Mouse (Mus musculus): ENCODE measurements around the gene Krt35. TPM values are rescaled to one million over a fixed set of nuclear protein-coding genes. Genes with fewer than 3 reads are reported as not detected.

The Krt35 gene
- polyA plus RNA-seq, 1 experiment from 2014 or later = not detected

- DNase-seq (ENCODE audit: low spot score) = no peak
- no peak within 1 kb of the TSS for H3K27ac ChIP-seq (ENCODE audit: low read length)
- H3K27me3 ChIP-seq (replicated peaks; ENCODE audit: insufficient read depth, low read length) = no peaks in the 10 kb centered on the region
- H3K9me3 ChIP-seq (ENCODE audit: low read length) = no peaks in the 10 kb centered on the region
- no peak within 1 kb of the TSS for H3K4me3 ChIP-seq (ENCODE audit: low read depth, low read length)
- no peak within 1 kb of the TSS for H3K9ac ChIP-seq (replicated peaks; ENCODE audit: low read depth)
- no peak within 1 kb of the TSS for H3K4me2 ChIP-seq (replicated peaks; ENCODE audit: low read depth, low read length)
- no peaks in the 10 kb centered on the region for H3K36me3 ChIP-seq (ENCODE audit: insufficient read depth, low read length)
- TF ChIP-seq EP300 (IDR thresholded peaks at IDR 0.05) (no peak), CTCF (IDR thresholded peaks at IDR 0.05) (no peak)
- no peak for ATAC-seq
- no peaks in the 10 kb centered on the region for H3K4me1 ChIP-seq (ENCODE audit: insufficient read depth, low read depth, low read length)
- WGBS = 49% methylated on average over 7 of the region's 7 CpGs
Measured at GRCm38 (mm10) chr11:100135731-100136130, 39.7 kb upstream of the Krt35 start, which contains the start of gene Krt15. Gene Krt15 (minus strand): TSS chr11:100135928.

DNA sequence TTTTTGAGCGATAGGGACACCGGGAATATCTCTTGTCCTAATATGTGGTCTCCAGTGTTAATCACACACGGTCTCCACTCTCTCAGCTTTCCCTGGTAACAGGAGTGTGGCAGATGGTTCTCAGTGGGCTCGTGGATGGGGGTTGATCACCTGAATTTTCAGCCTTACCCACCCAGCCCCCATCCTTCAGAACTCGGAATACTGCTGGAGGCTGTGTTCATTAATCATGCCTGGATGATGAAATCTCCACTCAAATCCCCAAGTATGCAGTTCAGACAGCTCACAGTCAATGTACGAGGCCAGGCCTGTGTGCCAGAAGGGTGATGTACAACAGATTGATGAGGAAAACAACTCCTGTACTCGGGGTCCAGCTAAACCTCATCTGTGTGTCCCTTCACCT, 28.9 kb upstream of the Krt35 start:
- no peaks in the 10 kb centered on the region for H3K36me3 ChIP-seq (ENCODE audit: insufficient read depth, low read length)
- H3K4me3 ChIP-seq (ENCODE audit: low read depth, low read length) = no peak overlapping the region
- H3K9ac ChIP-seq (replicated peaks; ENCODE audit: low read depth) = no peak overlapping the region
- no peak overlapping the region for H3K4me2 ChIP-seq (replicated peaks; ENCODE audit: low read depth, low read length)
- H3K27ac ChIP-seq (ENCODE audit: low read length) = no peak overlapping the region
- 0 out of 2 replicates have a peak, but pooled peaks cover 2% of the 10 kb centered on the region for H3K4me1 ChIP-seq (ENCODE audit: insufficient read depth, low read depth, low read length)
- H3K27me3 ChIP-seq (replicated peaks; ENCODE audit: insufficient read depth, low read length) = no peaks in the 10 kb centered on the region
- TF ChIP-seq CTCF (IDR thresholded peaks at IDR 0.05) (no peak), EP300 (IDR thresholded peaks at IDR 0.05) (no peak)
- no peaks in the 10 kb centered on the region for H3K9me3 ChIP-seq (ENCODE audit: low read length)
- ATAC-seq (no peak), DNase-seq (ENCODE audit: low spot score) (peak; percentile 27)
- 65% methylated on average over 7 of the region's 7 CpGs for WGBS

GRCm38 (mm10) chr11:100121466-100121865, 25.4 kb upstream of the Krt35 start, which contains the start of gene Krt13:
Gene Krt13 (minus strand): TSS chr11:100121566.
- Histone ChIP-seq H3K27me3 (replicated peaks; ENCODE audit: insufficient read depth, low read length) (no peaks in the 10 kb centered on the region), H3K9ac (replicated peaks; ENCODE audit: low read depth) (no peak within 1 kb of the TSS), H3K4me2 (replicated peaks; ENCODE audit: low read depth, low read length) (no peak within 1 kb of the TSS), H3K27ac (ENCODE audit: low read length) (no peak within 1 kb of the TSS), H3K9me3 (ENCODE audit: low read length) (no peaks in the 10 kb centered on the region), H3K36me3 (ENCODE audit: insufficient read depth, low read length) (no peaks in the 10 kb centered on the region), H3K4me1 (ENCODE audit: insufficient read depth, low read depth, low read length) (0 out of 2 replicates have a peak, but pooled peaks cover 5% of the 10 kb centered on the region), H3K4me3 (ENCODE audit: low read depth, low read length) (no peak within 1 kb of the TSS)
- WGBS = 82% methylated on average over 3 of the region's 3 CpGs
- DNase-seq (ENCODE audit: low spot score) = no peak
- no peak for ATAC-seq
- no peak for TF ChIP-seq EP300 (IDR thresholded peaks at IDR 0.05)
- no peak for TF ChIP-seq CTCF (IDR thresholded peaks at IDR 0.05)

DNA sequence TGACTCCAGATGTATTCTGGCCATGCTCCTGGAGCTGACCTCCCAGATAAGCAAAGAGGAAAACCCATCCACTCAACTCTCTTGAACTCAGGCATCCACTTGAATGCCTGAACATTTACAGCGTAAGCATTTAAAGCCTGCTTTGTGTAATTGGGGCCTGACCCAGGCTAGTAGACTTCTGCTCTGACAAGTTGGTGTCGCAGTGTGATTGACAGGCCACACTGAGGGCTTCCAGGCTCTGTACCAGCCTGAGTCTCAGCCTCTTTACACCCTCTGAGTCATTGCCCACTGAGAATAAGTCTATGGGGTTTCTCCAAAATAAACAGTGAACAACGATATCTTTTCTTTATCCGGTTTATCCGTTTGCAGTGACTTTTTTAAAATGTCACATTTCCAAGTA, 24.3 kb upstream of the Krt35 start:
- peak; percentile 93 for ATAC-seq
- H3K36me3 ChIP-seq (ENCODE audit: insufficient read depth, low read length) = no peaks in the 10 kb centered on the region
- H3K27ac ChIP-seq (ENCODE audit: low read length) = no peak overlapping the region
- TF ChIP-seq CTCF (IDR thresholded peaks at IDR 0.05) (no peak), EP300 (IDR thresholded peaks at IDR 0.05) (peak; percentile 72)
- H3K27me3 ChIP-seq (replicated peaks; ENCODE audit: insufficient read depth, low read length) = no peaks in the 10 kb centered on the region
- no peak overlapping the region for H3K9ac ChIP-seq (replicated peaks; ENCODE audit: low read depth)
- H3K9me3 ChIP-seq (ENCODE audit: low read length) = no peaks in the 10 kb centered on the region
- no peak overlapping the region for H3K4me3 ChIP-seq (ENCODE audit: low read depth, low read length)
- peak; percentile 85 for DNase-seq (ENCODE audit: low spot score)
- WGBS = 50% methylated on average over 5 of the region's 5 CpGs
- H3K4me1 ChIP-seq (ENCODE audit: insufficient read depth, low read depth, low read length) = 0 out of 2 replicates have a peak, but pooled peaks cover 5% of the 10 kb centered on the region
- no peak overlapping the region for H3K4me2 ChIP-seq (replicated peaks; ENCODE audit: low read depth, low read length)

DNA sequence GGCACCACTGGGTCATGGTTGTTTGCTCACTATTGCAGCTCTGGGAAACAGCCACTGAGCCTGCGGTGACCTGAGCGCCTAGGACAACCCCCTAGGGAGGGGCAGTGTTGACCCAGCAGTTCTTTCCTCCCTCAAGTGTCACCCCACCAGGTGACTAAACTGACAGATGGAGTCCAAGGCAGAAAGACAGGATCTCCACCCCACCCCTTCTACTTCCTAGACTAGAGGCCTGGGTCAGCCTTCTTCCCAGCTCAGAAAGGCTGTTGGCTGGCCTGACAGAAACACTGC, 17.6 kb upstream of the Krt35 start:
- no peaks in the 10 kb centered on the region for H3K36me3 ChIP-seq (ENCODE audit: insufficient read depth, low read length)
- H3K4me3 ChIP-seq (ENCODE audit: low read depth, low read length) = no peak overlapping the region
- DNase-seq (ENCODE audit: low spot score) (peak; percentile 65), ATAC-seq (peak; percentile 85)
- no peaks in the 10 kb centered on the region for H3K27me3 ChIP-seq (replicated peaks; ENCODE audit: insufficient read depth, low read length)
- no peak for TF ChIP-seq CTCF (IDR thresholded peaks at IDR 0.05)
- peak; percentile 54 for TF ChIP-seq EP300 (IDR thresholded peaks at IDR 0.05)
- no peak overlapping the region for H3K4me2 ChIP-seq (replicated peaks; ENCODE audit: low read depth, low read length)
- H3K4me1 ChIP-seq (ENCODE audit: insufficient read depth, low read depth, low read length) = no peaks in the 10 kb centered on the region
- no peak overlapping the region for H3K9ac ChIP-seq (replicated peaks; ENCODE audit: low read depth)
- H3K27ac ChIP-seq (ENCODE audit: low read length) = no peak overlapping the region
- no peaks in the 10 kb centered on the region for H3K9me3 ChIP-seq (ENCODE audit: low read length)
- WGBS = 45% methylated on average over 2 of the region's 2 CpGs

GRCm38 (mm10) chr11:100112935-100113741, 17.1 kb upstream of the Krt35 start:
- TF ChIP-seq CTCF (IDR thresholded peaks at IDR 0.05) (peak; percentile 19; the same call in 1 of the 2 replicates), EP300 (IDR thresholded peaks at IDR 0.05) (no peak; the same call in 1 of the 2 replicates)
- Histone ChIP-seq H3K4me2 (replicated peaks; ENCODE audit: low read depth, low read length) (no peak overlapping the region), H3K27ac (ENCODE audit: low read length) (no peak overlapping the region; the same call in 1 of the 2 replicates), H3K36me3 (ENCODE audit: insufficient read depth, low read length) (no peaks in the 10 kb centered on the region), H3K4me1 (ENCODE audit: insufficient read depth, low read depth, low read length) (no peaks in the 10 kb centered on the region), H3K9ac (replicated peaks; ENCODE audit: low read depth) (no peak overlapping the region), H3K4me3 (ENCODE audit: low read depth, low read length) (no peak overlapping the region), H3K27me3 (replicated peaks; ENCODE audit: insufficient read depth, low read length) (no peaks in the 10 kb centered on the region), H3K9me3 (ENCODE audit: low read length) (no peaks in the 10 kb centered on the region)
- 50% methylated on average over 11 of the region's 11 CpGs for WGBS
- DNase-seq (ENCODE audit: low spot score) = no peak
- ATAC-seq = peak; percentile 25; the same call in 1 of the 2 replicates
